Mouse (Mus musculus): ENCODE results near the gene Slc25a26. TPM values are rescaled to one million over a fixed set of nuclear protein-coding genes. Genes with fewer than 3 reads are reported as not detected.

The Slc25a26 gene
- total RNA-seq (2014; fragmentation: Nextera tagmentation) (9.4 and 10.9 TPM in 2 replicates), total RNA-seq (2017) (5.6 and 7.3 TPM in 2 replicates)

- peak; percentile 98 for ATAC-seq (replicated peaks; ENCODE audit: poor library complexity, severe bottlenecking)
Observed at GRCm38 (mm10) chr6:94499897-94500623, at the start of gene Slc25a26. TSS of gene Slc25a26 (plus strand) at chr6:94500331.

- ATAC-seq (replicated peaks; ENCODE audit: poor library complexity, severe bottlenecking) = peak; percentile 69
Observed at GRCm38 (mm10) chr6:94464037-94464891, 35.9 kb upstream of the Slc25a26 start.

- no peak for ATAC-seq (replicated peaks; ENCODE audit: poor library complexity, severe bottlenecking)
Observed at GRCm38 (mm10) chr6:94466508-94467205, 33.5 kb upstream of the Slc25a26 start.

- no peak for ATAC-seq (replicated peaks; ENCODE audit: poor library complexity, severe bottlenecking)
Observed at GRCm38 (mm10) chr6:94492739-94493138, 7.4 kb upstream of the Slc25a26 start.

DNA sequence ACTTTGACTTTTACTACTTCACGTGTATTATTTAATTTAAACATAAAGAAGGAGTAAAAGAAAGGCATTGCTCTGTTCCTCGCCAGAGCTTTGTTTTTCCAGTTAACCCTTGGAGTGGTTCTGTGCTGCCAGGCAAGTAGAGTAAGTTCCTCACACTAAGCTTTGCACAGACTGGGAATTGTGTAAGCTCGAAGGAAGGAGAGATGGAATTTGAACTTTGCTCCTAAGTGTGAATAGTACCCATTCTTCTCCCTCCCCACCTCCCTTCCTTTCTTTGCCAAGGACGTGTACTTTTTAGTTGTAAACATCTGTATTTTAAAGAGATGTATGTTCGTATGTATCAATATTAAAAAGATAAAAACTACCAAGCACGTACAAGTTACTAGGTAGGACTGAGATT is 3.8 kb downstream of the Slc25a26 start:
- ATAC-seq (replicated peaks; ENCODE audit: poor library complexity, severe bottlenecking) = no peak

- no peak for ATAC-seq (replicated peaks; ENCODE audit: poor library complexity, severe bottlenecking)
Observed at GRCm38 (mm10) chr6:94507921-94508320, 7.8 kb downstream of the Slc25a26 start.

DNA sequence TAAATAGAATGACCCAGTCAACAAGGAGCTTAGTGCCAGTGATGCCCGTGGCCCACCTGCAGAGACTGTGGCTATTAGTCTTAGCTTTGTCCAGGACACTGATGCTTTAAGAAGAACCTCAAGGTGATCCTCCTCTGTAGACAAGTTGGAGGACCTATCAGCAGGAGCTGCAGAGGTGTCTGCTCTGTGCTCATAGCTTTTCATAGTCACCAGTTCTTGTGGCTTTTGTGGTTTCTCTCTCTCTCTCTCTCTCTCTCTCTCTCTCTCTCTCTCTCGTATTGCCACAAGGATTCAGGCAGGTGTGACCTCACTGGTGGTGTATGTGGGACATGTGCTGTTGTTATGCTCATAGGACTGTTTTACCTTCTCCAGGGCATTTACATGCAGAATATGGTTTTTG is 8.7 kb downstream of the Slc25a26 start:
- ATAC-seq (replicated peaks; ENCODE audit: poor library complexity, severe bottlenecking) = peak; percentile 67

DNA sequence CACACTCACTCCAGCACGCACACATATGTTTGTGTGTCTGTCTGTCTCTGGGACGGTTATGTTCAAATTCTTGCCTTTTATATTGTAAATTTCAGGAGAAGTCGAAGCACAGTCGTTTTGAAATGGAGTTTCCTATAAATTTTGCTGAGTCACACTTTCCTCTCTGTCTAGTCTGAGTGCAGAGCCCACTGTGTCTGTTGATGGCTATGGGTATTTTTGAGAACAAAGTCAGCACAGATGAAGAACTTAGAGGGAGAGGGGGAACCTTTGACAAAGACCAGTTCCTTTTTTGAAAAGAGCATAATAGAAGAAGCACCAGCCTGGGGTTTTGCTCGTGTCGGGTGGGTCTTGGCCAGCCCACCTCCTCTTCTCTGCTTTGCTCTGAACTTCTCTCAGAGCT is 9.1 kb downstream of the Slc25a26 start:
- peak; percentile 84 for ATAC-seq (replicated peaks; ENCODE audit: poor library complexity, severe bottlenecking)

- ATAC-seq (replicated peaks; ENCODE audit: poor library complexity, severe bottlenecking) = peak; percentile 30
Observed at GRCm38 (mm10) chr6:94518171-94518570, 18.0 kb downstream of the Slc25a26 start.

- peak; percentile 74 for ATAC-seq (replicated peaks; ENCODE audit: poor library complexity, severe bottlenecking)
Observed at GRCm38 (mm10) chr6:94524335-94524734, 24.2 kb downstream of the Slc25a26 start.

- ATAC-seq (replicated peaks; ENCODE audit: poor library complexity, severe bottlenecking) = peak; percentile 58; the same call in 1 of the 2 replicates
Observed at GRCm38 (mm10) chr6:94530756-94531155, 30.6 kb downstream of the Slc25a26 start.

- ATAC-seq (replicated peaks; ENCODE audit: poor library complexity, severe bottlenecking) = peak; percentile 89
Observed at GRCm38 (mm10) chr6:94532086-94532485, 32.0 kb downstream of the Slc25a26 start.

- no peak for ATAC-seq (replicated peaks; ENCODE audit: poor library complexity, severe bottlenecking)
Observed at GRCm38 (mm10) chr6:94536478-94536877, 36.3 kb downstream of the Slc25a26 start.

DNA sequence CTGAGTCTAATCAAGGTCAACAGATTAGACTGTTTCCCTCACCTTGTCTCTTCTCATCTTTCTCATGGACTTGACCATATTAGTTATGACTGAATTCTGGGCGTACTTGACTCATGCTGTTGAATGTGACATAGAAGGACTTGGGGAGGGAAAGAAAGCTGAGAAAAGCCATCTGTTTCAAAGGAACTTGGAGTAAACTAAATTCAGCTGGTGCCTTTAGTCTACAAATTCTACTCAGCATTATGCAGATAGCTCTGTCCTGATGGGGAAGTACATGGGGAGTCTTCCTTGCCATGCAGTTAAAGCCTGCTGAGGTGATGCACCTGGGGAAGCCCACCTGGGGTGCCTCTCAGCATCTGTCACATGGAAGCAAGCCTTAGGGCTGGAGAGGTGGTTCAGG is 37.5 kb downstream of the Slc25a26 start:
- ATAC-seq (replicated peaks; ENCODE audit: poor library complexity, severe bottlenecking) = no peak

GRCm38 (mm10) chr6:94540090-94540489 is 40.0 kb downstream of the Slc25a26 start:
- no peak for ATAC-seq (replicated peaks; ENCODE audit: poor library complexity, severe bottlenecking)

GRCm38 (mm10) chr6:94540615-94541014 is 40.5 kb downstream of the Slc25a26 start:
- ATAC-seq (replicated peaks; ENCODE audit: poor library complexity, severe bottlenecking) = no peak

DNA sequence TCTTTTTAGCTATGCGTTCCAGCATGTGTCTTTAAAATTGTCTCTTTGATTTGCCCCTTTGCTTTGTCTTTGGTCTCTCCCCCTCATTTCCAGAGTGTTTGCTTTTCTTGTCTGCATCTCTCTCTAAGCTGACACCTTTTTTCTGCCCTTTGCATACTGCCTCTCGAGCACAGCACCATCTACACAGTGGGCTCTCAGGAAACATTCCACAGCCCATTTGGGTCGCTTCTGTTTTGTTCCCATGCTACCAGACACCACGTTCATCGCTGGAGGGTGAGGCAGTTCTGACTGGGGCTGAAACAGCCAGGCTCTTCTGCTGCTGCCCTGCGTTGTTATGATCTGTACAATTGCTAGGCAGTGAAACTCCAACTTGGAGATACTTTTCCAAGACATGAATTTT is 41.0 kb downstream of the Slc25a26 start:
- ATAC-seq (replicated peaks; ENCODE audit: poor library complexity, severe bottlenecking) = no peak

DNA sequence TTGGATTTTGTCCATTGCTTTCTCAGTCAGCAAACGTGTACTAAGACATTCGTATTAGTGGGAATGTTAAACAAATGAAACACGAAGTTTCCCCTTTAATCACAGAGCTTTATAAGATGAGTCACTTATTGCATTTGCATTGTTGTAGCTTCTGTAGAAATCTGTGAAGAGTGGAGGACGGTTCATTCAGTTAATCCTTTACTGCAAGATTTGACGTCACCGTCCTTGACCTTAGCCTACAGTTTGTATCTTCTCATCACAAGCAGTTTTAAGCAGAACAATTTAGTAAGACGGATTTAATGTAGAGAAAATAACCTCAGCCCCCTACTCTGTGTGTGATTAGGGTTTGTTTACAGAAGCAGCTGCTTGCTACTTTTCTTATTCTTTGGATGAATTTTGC is 41.7 kb downstream of the Slc25a26 start:
- ATAC-seq (replicated peaks; ENCODE audit: poor library complexity, severe bottlenecking) = no peak

DNA sequence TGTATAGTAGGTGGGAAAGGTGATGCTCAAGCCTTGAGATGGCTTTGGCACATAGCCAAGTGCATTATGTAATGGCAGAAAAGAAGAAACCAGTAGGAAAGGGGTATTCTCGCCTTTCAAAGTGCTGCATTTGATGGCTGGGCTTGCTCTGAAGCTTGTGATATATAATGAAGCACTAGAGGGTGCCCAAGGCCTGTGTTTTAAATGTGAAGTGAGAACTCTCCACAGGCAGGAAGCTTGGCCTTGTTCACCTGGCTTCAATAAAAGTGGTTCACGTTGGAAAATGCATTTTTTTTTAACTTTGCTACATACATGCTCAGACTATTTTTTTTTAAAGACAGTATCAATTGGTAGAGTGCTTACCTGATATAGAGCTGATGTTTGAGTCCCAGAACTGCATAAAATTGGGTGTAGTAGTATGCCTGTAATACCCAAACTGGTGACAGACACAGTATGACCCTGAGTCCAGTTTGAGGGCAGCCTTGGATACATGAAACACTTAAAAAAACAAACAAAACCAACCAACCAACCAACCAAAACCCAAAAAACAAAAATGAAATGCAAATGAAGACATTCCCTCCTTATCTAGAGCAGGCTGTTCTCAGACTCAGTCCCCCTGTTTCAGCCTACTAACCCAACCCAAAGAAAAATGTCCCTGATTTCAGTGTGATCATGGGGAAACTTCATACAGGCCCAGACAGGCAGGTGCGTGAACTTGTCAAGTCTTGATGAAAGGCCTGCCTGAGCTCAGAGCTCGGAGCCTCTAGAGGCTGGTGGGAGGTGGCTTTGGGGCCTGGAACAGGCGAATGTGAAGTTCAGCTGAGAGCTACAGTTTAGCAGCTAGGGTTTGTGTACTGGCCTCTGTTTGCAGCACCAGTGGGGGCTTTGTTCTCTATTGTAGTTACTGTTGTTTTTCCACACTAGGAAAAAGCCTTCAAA is 44.0 kb downstream of the Slc25a26 start:
- ATAC-seq (replicated peaks; ENCODE audit: poor library complexity, severe bottlenecking) = peak; percentile 42; the same call in 1 of the 2 replicates

- ATAC-seq (replicated peaks; ENCODE audit: poor library complexity, severe bottlenecking) = no peak
Observed at GRCm38 (mm10) chr6:94547239-94547638, 47.1 kb downstream of the Slc25a26 start.

Measured in granulocyte monocyte progenitor cell, adult 5-6 weeks (primary cell).